Mouse (Mus musculus): ENCODE data around the gene Sectm1a. TPM values are rescaled to one million over a fixed set of nuclear protein-coding genes. Genes with fewer than 3 reads are reported as not detected.

The Sectm1a gene
- polyA plus RNA-seq, 1 experiment from 2014 or later: 0.63 TPM

- peak; percentile 85 for TF ChIP-seq CTCF (IDR thresholded peaks at IDR 0.05; ENCODE audit: low read depth)
- Histone ChIP-seq H3K36me3 (ENCODE audit: insufficient read depth, low read length) (no peaks in the 10 kb centered on the region), H3K27me3 (ENCODE audit: insufficient read depth, low read length) (no peaks in the 10 kb centered on the region), H3K4me2 (ENCODE audit: low read length) (no peak overlapping the region), H3K9ac (ENCODE audit: low read depth, low read length) (no peak overlapping the region), H3K4me3 (replicated peaks; ENCODE audit: low read depth, low read length) (no peak overlapping the region), H3K9me3 (replicated peaks; ENCODE audit: low read length) (no peaks in the 10 kb centered on the region), H3K4me1 (replicated peaks; ENCODE audit: insufficient read depth, low read length) (no peaks in the 10 kb centered on the region), H3K27ac (no peak overlapping the region)
- DNase-seq (ENCODE audit: low spot score): peak; percentile 87
- ATAC-seq (replicated peaks; ENCODE audit: low FRiP score, low read depth): peak; percentile 75
- WGBS: 33% methylated on average over 3 of the region's 3 CpGs
Measured at GRCm38 (mm10) chr11:121017703-121018102, 63.3 kb downstream of the Sectm1a start.

Other genes starting within 250 kb of the Sectm1a start
- 5.5 and 5.7 TPM in 2 replicates for gene Ccdc57, start 148.3 kb downstream of the Sectm1a start, polyA plus RNA-seq (2015; fragmentation: Nextera tagmentation; extraction: Ambion mirVana)
- 10.0 and 10.2 TPM in 2 replicates for gene Slc16a3, start 132.7 kb downstream of the Sectm1a start, polyA plus RNA-seq (2015; fragmentation: Nextera tagmentation; extraction: Ambion mirVana)
- 102 and 106 TPM in 2 replicates for gene Csnk1d, start 89.9 kb downstream of the Sectm1a start, polyA plus RNA-seq (2015; fragmentation: Nextera tagmentation; extraction: Ambion mirVana)
- 0.16 and 0.23 TPM in 2 replicates for gene Cd7, start 41.8 kb downstream of the Sectm1a start, polyA plus RNA-seq (2015; fragmentation: Nextera tagmentation; extraction: Ambion mirVana)
- gene Sectm1b, start 17.7 kb downstream of the Sectm1a start, polyA plus RNA-seq (2015; fragmentation: Nextera tagmentation; extraction: Ambion mirVana): 2.0 and 2.4 TPM in 2 replicates
- gene Tex19.2, start 37.5 kb upstream of the Sectm1a start, polyA plus RNA-seq (2015; fragmentation: Nextera tagmentation; extraction: Ambion mirVana): 0.05 TPM in 1 of 2 replicates, not detected in the other
- gene Tex19.1, start 64.9 kb upstream of the Sectm1a start, polyA plus RNA-seq (2015; fragmentation: Nextera tagmentation; extraction: Ambion mirVana): 0.13 TPM in 1 of 2 replicates, not detected in the other
- not detected in 2 replicates for gene Uts2r, start 79.1 kb upstream of the Sectm1a start, polyA plus RNA-seq (2015; fragmentation: Nextera tagmentation; extraction: Ambion mirVana)
- 8.4 and 8.9 TPM in 2 replicates for gene Hexdc, start 123.2 kb upstream of the Sectm1a start, polyA plus RNA-seq (2015; fragmentation: Nextera tagmentation; extraction: Ambion mirVana)
- gene Ogfod3, start 123.5 kb upstream of the Sectm1a start, polyA plus RNA-seq (2015; fragmentation: Nextera tagmentation; extraction: Ambion mirVana): 37.9 and 38.1 TPM in 2 replicates
- 24.3 and 27.2 TPM in 2 replicates for gene Cybc1, start 148.1 kb upstream of the Sectm1a start, polyA plus RNA-seq (2015; fragmentation: Nextera tagmentation; extraction: Ambion mirVana)
- 30.7 and 34.6 TPM in 2 replicates for gene Narf, start 156.0 kb upstream of the Sectm1a start, polyA plus RNA-seq (2015; fragmentation: Nextera tagmentation; extraction: Ambion mirVana)
- 5.5 and 6.2 TPM in 2 replicates for gene Foxk2, start 178.8 kb upstream of the Sectm1a start, polyA plus RNA-seq (2015; fragmentation: Nextera tagmentation; extraction: Ambion mirVana)

Measured in kidney, postnatal 0 days (tissue).